Mouse (Mus musculus) embryo, embryonic 11 days (tissue): ENCODE data around the gene Casp7.
"Not testable (repeated sequence)": the region's sequence is repeated elsewhere in the genome, so short reads cannot be mapped to it uniquely, and the experiment has no call there.

Experiments used
- DNase-seq: peaks from one replicate; pipeline ENCODE4 v3.0.0-alpha.2; 2015

Casp7 gene

DNA sequence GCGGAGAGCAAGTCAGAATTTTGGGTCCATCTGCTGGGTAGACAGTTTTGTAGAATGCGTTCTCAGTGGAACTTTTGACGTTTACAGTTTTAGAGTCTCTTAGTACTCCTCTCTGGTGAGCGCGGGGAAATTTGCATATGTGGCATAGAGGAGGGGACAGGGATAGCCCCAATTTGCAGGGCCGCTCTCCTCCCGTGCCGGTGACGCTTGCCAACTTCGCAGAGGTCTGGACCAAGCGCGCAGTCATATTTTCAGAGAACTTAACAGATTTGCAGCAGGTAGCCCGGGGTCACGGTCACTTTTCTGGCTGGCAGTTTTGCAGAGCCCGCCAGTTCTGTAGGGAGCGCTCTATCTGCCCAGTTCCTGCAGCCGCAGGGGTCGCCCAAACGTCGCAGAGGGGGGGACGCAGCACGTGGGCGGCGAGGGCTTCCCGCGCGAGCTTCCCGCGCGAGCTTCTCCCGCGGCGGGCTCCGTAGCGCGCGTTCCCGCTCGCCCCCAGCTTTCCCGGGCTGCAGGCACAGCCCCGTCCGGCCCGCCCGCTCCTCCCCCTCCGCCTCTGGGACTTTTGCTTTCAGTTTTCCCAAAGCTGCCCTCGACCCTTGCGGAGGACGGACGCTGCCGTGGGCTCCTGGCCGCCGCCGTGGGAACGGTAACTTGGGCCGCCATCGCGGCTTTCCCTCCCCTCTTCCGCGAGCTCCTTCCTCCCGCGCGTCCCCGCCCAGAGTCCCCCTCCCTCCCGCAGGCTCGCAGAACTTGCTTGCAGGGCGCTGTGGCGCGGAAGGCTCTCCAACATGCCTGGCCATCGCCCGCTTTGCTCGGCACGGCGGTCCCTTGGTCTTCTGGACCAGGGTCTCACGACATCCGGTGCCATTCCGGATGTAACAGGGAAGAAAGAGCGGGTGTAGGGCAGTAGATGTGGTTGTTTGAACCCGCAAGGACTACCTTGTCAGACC is at the start of gene Casp7:
Casp7 (plus strand) TSS at position 461 of the 953 bp plus-strand sequence.
- peak; percentile 82 for DNase-seq

DNA sequence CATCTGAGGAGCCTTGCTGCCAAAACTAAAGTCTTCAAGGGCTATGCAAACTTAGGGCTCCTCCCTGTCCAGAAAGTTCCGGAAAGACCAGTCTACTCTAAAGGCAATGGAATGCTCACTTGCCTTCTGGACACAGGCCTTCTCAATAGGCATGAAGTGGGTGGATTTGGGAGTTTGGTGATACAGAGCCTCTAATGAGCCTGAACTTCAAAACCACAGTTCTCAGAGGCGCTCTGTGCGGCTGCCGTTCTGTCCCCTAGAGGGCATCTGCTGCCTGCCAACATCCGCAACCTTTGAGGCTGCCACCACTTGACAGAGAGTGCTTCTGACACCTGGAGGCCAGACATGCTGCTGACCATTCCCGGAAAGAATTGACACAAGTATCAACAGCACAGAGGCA is 47.6 kb upstream of the Casp7 start:
- DNase-seq, result peak; percentile 46

DNA sequence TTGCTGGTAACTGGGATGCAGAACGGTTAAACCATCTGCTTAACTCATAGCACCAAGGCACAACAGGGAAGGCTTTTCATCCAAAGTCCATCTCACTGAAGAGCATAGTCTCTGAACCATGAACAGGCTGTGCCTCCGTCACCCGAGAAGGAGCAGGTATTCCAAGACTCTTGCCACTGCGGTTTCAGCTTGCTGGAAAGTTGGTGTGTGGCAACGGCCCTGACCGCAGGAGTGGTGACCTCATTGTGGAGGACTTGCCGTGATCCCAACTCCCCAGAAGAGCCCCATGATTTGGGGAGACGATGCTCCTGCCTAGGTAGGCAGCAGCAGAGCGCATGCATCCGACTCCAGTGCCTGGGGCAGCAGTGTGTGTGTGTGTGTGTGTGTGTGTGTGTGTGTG is 43.2 kb upstream of the Casp7 start:
- DNase-seq, result no peak

DNA sequence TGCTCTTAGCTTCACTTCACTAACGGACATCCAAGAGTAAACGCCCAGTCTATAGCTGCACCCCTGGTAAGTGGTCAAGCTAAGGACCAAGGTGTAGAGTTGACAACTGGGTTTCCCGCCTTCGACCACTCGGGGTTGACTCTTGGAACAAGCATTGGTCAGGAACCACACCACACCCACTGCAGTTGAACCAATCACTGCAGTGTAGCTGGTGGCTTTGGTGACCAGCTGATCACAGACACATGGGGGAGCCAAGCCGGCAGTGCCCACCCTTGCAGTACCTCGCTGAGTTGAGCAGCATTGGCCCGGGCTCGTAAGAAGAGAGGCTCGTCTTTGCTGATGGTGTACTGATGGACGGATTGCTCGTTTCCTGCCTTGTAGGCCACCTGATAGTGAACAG is 41.7 kb upstream of the Casp7 start:
- no peak for DNase-seq

DNA sequence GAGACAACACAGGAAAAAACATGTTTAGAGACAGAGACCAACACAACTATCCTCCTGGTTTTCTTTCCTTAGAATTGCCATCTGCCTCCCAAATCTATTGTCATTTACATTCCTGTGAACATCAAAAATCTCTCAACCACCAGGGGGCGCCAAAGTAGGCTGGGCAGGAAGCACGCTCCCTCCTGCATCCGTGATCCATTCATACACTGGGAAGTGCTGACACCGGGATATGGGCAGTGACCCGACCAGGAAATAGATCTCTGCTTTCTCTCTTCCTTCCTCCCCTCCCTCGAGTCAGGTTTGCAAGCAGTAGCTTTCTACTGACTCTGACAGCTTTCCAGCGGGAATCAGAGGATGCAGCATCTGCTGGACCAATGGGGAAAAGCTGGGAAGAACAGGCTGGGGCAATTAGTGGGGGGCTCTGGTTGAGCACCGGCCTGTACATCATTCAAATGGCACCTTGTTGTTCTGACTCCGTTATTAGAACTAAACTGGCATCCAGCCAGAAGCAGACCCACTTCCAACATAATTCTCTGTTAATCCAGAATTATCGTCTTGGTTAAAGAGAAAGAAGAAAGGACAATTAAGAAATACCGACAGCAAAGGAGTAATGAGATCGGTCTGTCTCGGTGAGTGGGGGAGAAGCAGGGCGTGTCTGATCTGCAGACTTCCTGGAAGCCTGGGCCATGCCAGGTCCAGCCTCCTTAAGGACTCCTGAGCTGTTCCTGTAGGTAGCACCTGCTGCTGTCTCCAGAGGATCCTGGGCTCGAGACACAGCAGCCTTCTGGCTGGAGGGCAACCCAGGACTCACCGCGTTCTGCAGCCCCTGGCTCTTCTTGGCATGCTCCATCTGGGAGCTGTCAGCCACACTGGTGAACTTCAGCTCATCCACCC is 40.2 kb upstream of the Casp7 start:
- DNase-seq, result peak; percentile 73

DNA sequence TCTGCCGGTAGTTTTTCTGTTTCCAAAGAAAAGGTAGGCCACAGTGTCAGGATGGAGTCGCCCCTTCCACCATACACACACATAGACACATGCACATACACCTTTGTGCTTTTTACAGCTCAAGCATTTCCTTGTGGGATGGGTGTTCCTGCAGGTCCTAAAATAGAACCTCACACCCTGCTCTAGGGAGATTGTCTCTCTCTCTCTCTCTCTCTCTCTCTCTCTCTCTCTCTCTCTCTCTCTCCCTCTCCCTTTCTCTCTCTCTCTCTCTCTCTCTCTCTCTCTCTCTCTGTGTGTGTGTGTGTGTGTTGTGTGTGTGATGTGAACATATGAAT is 39.6 kb upstream of the Casp7 start:
- DNase-seq, result not testable (repeated sequence)

DNA sequence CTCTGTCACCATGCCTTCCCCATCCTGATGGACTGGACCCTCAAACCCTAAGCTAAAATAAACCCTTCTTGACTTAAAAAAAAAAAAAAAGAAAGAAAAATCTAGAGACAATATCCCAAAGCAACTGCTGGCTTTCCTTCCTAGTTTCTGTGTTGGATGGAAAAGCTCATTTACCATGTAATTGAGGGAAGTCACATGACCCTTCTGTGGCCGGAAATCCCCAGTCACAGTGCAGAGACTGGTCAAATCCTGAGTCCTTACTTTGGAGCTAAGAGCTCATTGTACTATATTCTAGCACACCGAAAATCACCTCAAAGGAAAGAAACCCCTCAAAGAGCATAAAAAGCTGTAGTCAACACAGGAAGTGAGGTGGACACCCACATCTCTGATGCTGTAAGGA is 38.0 kb upstream of the Casp7 start:
- no peak for DNase-seq

DNA sequence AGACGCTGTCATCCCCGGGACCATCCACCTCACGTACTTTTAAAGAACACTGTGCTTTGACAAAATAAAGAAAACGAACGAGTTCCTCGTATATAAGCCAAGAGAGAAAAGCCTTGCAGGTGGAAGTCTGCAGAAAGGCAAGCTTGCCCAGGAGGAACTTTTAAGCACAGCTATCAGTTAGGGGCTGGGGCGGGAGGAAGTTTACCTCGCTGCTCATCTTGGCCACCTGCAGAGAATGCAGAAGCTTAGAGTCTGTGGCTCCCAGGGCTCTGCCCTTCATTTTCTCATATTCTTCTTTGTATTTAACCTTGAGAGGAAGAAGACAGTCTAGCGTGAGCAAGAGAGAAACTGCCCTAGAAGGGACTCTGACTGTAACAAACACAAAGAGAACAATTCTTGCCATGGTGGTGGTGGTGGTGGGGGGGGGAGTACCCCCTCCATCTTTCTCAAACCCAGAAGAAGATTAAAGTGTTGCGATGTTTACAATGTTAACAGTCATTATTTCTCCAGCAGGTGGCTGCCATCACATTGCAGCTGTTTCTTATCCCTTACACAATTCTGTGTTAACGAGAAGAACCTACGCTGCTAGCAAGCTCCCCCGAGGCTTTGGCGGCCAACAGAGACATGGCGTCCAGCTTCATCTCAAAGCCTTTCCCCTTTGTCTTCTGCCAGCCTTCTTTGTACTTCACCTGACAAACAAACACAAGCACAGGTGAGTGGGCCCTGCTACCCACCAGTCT is 33.0 kb upstream of the Casp7 start:
- no peak for DNase-seq

DNA sequence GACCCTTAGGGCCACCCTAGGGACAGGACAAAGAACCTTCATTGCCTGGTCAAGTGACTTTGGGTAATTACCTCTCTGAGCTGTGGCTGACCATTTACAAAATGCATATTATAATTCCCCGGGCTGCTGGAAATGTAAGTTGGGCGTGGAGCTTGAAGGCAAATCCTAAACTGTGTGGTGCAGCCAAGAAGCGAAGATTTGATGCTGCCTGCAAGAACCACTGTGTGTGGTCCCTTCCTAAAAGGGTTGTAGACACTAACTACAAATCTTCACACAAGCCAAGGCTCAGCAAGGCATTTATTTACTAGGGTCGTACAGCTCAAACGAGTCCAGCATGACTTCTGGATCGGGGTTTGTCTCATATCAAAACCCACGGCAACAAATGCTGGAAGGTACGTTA is 32.4 kb upstream of the Casp7 start:
- no peak for DNase-seq

DNA sequence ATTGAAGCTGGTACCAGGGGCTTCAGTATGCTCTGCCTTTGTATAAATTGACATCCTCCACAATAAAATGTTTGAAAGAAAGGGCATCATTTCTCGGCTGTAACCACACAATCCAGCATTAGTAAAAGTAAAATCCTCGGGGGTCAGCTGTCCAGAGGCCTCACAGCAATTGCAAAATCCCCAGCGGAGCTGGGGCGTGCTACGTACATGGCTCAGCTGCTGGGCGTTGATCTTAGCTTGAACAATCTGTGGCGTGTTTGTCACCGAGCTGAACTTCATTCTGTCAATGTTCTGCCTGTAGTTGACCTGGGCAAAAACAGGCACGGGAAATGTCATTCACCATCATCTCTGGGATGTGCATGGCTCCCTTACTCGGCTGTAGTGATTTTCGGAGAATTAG is 30.8 kb upstream of the Casp7 start:
- DNase-seq, result no peak

DNA sequence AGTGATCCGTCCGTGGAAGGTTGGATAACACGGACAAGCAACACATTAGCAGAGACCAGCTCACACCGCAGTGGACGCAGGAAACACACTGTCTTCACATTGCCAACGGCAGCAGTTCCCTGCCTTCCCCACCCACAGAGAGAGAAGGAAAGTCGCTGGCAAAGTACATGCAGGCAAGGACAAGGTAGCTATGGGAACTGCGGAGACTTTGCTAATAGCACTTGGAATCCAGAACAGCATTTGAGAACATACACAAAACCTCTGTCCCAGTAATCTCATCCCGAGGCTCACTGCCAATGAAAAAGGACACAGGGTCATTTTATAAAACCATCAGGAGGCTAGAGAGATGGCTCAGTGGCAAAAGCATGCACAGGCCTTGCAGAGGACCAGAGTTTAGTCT is 30.3 kb upstream of the Casp7 start:
- no peak for DNase-seq

DNA sequence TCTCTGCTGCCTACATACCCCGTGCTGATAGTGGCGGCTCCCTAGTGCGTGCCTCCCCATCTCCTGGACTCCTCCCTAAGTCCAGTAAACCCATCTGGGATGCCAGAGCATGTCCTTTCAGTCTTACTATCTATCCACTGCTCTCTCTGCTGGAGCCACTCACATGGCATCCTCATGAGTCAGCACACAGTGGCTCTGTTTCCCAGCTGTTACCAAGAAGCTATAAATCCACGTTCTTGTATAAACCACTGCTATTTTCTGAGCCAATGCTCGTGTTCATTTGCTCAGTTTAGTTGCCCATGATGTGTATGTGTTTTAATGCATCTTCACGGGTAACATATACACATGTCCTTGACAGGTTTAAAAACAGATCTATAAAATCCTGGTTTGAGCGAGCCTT is 29.2 kb upstream of the Casp7 start:
- no peak for DNase-seq

DNA sequence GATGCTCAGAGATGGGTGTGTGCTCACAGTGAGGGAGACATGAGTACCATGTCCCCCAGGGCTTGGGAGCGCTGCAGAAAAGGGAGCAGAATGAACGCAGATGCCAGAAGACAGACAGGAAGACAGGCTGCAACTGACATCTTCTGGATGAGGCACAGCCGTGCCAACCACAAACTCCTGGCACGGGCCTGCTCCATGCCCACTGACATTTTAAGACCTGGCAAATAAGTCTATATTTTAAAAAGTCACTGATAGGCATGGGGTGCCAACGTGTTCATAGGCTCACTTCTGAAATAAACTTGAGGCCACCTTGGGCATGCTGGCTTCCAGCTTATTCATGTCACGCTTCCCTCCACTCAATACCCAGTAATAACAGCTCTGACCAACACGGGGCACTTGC is 28.0 kb upstream of the Casp7 start:
- no peak for DNase-seq

DNA sequence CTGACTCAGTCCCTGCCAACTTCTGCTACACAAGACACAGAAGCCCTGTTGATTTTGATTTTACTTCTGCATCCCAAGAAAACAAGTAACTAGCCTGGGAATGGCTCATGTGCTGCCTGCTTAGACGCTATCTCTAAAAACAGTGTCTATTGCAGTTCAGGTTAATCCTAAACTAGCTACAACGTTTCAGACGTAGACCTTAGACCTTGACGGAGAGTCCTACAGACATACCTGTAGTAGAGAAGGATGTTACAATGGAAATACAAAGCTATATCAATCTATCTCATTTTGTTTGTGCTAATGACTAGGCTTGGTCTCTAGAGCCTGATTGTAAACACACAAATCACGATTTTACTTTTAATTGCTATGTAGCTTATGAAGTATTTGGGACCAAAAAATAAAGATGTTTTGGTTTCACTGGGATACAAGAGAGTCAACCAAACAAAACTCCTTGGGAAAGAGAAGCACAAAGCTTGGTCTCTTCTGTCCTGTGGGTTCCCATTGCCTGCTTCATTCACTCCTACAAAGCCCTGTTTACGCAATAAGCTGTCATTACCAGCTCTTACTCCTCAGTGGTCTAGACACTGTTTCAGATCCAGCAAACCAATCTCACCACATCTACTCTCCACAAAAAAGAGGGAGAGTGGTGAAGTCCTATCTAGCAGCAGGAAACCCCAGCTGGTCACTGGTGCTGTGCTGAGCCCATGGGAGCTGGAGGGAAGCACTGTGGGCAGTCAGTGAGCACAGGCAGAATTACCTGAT is 26.4 kb upstream of the Casp7 start:
- DNase-seq, result no peak

DNA sequence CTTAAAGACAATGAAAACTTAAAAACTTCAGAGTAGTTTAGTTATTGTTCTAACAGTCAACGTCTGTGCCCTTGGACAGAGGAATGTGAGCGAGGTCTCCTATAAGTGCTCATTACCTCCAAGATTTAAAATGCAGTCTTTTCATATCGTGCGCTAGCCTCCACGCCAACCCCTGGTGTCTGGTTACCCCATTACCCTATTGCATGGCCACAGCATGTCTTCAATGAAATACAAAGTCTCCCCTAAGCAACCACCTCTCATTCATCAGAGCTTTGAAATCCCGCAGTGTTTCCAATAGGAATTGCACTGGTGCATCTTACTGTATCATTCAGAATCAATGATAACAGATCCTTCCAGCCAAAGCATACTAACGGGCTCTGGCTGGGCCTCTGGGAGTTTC is 24.7 kb upstream of the Casp7 start:
- DNase-seq, result peak; percentile 11

DNA sequence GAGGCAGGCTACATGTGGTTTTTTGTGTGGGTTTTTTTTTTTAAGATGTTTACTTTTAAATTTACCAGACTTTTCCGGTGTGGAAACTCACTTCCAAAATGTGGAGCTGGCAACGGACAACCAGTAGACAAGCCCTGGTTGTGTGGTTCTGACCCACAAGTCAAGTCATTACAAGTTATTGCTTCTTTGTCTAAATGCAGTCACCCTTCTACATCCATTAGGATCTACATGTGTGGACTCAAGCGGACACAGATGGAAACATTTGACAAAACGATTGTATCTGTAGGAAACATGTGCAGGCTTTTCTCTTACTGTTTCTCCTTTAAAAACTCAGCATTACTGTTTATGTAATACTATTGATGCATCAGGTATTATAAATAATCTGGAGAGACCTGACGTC is 23.7 kb upstream of the Casp7 start:
- no peak for DNase-seq

DNA sequence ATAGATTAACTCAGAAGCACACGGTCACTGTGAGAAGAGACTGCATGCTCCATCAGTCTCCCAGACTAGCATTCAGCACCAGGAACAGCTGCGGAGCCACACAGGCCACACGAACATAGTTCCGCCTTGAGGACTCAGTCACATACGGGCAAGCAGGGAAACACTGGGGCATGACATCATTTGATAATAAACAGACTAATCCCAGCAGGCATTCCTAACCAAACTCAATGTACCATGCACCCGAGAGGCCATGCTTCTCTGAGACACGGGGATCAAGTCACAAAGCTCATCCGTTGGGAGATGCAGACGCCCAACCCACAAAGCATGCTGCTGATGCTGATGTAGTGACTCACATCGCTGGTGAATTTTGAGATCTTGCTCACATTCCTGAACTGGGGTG is 22.9 kb upstream of the Casp7 start:
- no peak for DNase-seq

DNA sequence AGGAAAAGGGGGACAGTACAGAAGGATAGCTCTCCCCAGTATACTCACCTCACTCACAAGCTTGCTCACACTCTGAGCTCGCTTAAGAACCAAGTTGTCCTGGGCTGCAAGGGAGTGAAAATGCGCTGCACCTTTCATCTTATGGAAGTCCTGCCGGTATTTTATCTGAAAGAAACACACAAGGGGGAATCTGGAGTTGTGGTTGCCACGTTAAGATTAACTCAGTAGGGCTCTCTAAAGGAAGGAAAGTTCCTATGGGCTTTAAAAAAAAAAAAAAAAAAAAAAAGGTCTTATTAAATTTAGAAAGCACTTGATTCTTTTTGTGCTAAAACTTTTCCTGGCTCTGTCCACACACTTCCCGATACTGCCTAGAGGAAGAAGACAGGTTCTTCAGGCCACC is 18.9 kb upstream of the Casp7 start:
- DNase-seq, result no peak

DNA sequence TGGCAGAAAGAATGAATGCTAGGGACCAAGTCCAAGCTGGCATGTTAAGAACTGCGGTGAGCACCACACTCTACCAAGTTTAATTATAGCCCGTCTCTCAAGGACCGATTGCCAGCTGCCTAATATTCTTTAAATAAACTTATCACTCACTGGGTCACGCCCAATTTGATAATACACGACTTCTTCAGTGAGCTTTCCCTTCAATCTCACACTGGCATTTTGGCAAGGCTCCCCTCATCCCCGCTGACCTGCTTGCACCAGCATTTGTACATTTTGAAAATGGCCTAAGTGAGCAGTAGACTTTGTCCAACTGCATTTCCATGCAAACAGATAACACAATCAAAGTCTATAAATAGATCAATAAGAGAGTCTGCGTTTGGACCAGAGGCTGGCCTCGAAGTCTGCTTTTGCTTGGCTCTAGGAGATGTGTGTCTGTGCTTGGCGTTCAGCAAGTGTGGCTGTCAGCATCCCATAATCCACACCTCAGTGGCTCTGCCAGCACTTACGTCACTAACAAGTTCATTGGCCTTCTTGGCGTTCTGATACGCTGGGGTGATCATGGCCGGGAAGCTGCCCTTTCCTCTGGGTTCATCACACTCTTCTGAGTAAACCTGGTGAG is 18.3 kb upstream of the Casp7 start:
- DNase-seq, result no peak

DNA sequence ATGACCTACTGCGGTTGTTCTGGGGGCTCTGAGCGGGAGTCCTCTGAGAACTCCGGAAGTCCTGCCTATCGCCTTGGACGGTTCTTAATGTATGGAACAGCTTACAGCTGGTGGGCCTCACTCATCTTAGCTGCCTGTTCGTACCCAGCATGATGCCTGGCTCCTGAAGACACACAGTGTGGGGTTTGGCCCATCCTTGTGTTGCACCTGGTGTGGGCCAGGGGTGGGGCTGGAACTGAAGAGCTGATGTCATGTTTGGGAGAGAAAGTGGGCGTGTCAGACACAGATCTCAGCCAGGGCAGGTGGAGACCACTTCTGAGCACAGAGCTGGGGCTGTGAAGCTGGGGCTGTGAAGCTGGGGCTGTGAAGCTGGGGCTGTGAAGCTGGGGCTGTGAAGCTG is 16.6 kb upstream of the Casp7 start:
- no peak for DNase-seq

DNA sequence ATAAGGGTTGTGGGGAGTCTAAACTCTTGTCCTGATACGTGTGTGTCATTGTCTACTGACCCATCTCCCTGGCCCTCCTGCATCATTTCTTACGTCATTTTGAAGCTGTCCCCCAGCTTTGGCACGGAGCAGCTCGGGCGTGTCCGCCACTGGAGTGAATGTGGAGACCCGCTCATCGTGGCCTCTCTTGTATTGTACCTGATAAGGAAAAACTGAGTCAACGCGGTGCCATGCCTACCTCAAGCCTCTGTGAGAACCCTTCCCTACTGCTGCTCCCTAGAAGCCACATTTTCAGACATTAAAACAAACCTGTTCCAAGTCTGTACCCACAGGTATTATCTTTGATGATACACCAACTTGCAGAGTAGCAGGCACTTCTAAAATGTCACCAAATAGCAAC is 15.5 kb upstream of the Casp7 start:
- DNase-seq, result no peak

DNA sequence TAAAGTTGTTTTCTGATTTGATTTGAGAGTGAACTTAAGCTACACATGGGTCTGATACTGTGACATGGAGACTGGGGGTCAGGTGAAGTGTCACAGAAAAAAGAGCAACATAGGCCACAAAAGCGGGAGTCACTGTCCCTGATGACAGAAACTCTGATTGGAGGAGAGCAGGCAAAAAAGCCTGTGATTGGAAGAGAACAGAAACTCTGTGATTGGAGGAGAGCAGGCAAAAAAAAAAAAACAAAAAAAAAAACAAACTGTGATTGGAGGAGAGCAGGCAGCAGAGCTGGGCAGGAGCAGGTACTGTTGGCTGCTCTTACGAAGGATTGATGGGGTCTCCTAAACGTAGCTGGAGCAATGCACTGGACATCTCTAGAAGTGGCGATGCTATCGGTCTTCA is 11.4 kb upstream of the Casp7 start:
- no peak for DNase-seq
